Mouse (Mus musculus) layer of hippocampus, adult 9-10 months (tissue): ENCODE measurements around the gene Megf6.

Source experiments
- DNase-seq: peaks from one replicate; pipeline ENCODE4 v3.0.0; 2022; ENCODE audit warnings: low spot score

The Megf6 gene

GRCm38 (mm10) chr4:154213586-154213985 is 43.1 kb downstream of the Megf6 start:
- no peak for DNase-seq

GRCm38 (mm10) chr4:154214075-154214474 is 43.5 kb downstream of the Megf6 start:
- DNase-seq = no peak

GRCm38 (mm10) chr4:154217711-154218350 is 47.3 kb downstream of the Megf6 start:
- DNase-seq = no peak

GRCm38 (mm10) chr4:154222773-154223172 is 52.2 kb downstream of the Megf6 start:
- no peak for DNase-seq

- DNase-seq = no peak
These were observed 53.9 kb downstream of the Megf6 start for GRCm38 (mm10) chr4:154224267-154224969.

GRCm38 (mm10) chr4:154224970-154225309 is 54.4 kb downstream of the Megf6 start:
- no peak for DNase-seq

- no peak for DNase-seq
These were observed 56.1 kb downstream of the Megf6 start for GRCm38 (mm10) chr4:154226678-154227077.

GRCm38 (mm10) chr4:154228336-154228735 is 57.8 kb downstream of the Megf6 start:
- no peak for DNase-seq

- DNase-seq = no peak
These were observed 59.0 kb downstream of the Megf6 start for GRCm38 (mm10) chr4:154229569-154229968.

- no peak for DNase-seq
These were observed 60.9 kb downstream of the Megf6 start for GRCm38 (mm10) chr4:154231380-154231779.

- DNase-seq = no peak
These were observed 61.8 kb downstream of the Megf6 start for GRCm38 (mm10) chr4:154232295-154232694.

- no peak for DNase-seq
These were observed 65.5 kb downstream of the Megf6 start for GRCm38 (mm10) chr4:154236001-154236400.

GRCm38 (mm10) chr4:154236893-154237292 is 66.4 kb downstream of the Megf6 start:
- no peak for DNase-seq

GRCm38 (mm10) chr4:154237306-154237705 is 66.8 kb downstream of the Megf6 start:
- DNase-seq = no peak

GRCm38 (mm10) chr4:154239199-154239598 is 68.7 kb downstream of the Megf6 start:
- DNase-seq = no peak

GRCm38 (mm10) chr4:154240608-154241007 is 70.1 kb downstream of the Megf6 start:
- no peak for DNase-seq

- no peak for DNase-seq
These were observed 74.8 kb downstream of the Megf6 start for GRCm38 (mm10) chr4:154245342-154245741.

GRCm38 (mm10) chr4:154246115-154247040 is 75.8 kb downstream of the Megf6 start:
- no peak for DNase-seq

- DNase-seq = no peak
These were observed 76.9 kb downstream of the Megf6 start for GRCm38 (mm10) chr4:154247207-154248091.

GRCm38 (mm10) chr4:154248092-154248805 is 77.7 kb downstream of the Megf6 start:
- DNase-seq = no peak

- no peak for DNase-seq
These were observed 78.8 kb downstream of the Megf6 start for GRCm38 (mm10) chr4:154249316-154249715.
